Mouse (Mus musculus): ENCODE data around the gene Wnt2. TPM values are rescaled to one million over a fixed set of nuclear protein-coding genes. Genes with fewer than 3 reads are reported as not detected.

Wnt2 gene
- polyA plus RNA-seq, 1 experiment from 2014 or later = 2.1 TPM

GRCm38 (mm10) chr6:17947130-17947831 is 83.1 kb downstream of the Wnt2 start:
- no peak overlapping the region for H3K9ac ChIP-seq (replicated peaks)
- no peak for TF ChIP-seq EP300 (IDR thresholded peaks at IDR 0.05; ENCODE audit: low read depth)
- 26% methylated on average over 11 of the region's 11 CpGs for WGBS (ENCODE audit: insufficient replicate concordance)

GRCm38 (mm10) chr6:17946456-17946855 is 83.9 kb downstream of the Wnt2 start:
- H3K4me3 ChIP-seq (ENCODE audit: low read depth, low read length) = no peak overlapping the region
- 45% methylated on average over 5 of the region's 5 CpGs for WGBS (ENCODE audit: insufficient replicate concordance)
- TF ChIP-seq CTCF (IDR thresholded peaks at IDR 0.05; ENCODE audit: low read depth) = no peak
- no peak for TF ChIP-seq EP300 (IDR thresholded peaks at IDR 0.05; ENCODE audit: low read depth)
- no peaks in the 10 kb centered on the region for H3K4me1 ChIP-seq (ENCODE audit: insufficient read depth)
- no peak overlapping the region for H3K9ac ChIP-seq (replicated peaks)
- ATAC-seq (no peak), DNase-seq (no peak)
- no peak overlapping the region for H3K27ac ChIP-seq (ENCODE audit: low read depth)
- H3K36me3 ChIP-seq (replicated peaks; ENCODE audit: insufficient read depth, low read length) = no peaks in the 10 kb centered on the region
- H3K27me3 ChIP-seq (ENCODE audit: insufficient read depth, low read length) = no peaks in the 10 kb centered on the region
- no peak overlapping the region for H3K4me2 ChIP-seq (ENCODE audit: low read depth, low read length)
- H3K9me3 ChIP-seq (ENCODE audit: low read length) = no peaks in the 10 kb centered on the region

More at GRCm38 (mm10) chr6:17947130-17947831, 83.1 kb downstream of the Wnt2 start:
- no peaks in the 10 kb centered on the region for H3K4me1 ChIP-seq (ENCODE audit: insufficient read depth)
- H3K9me3 ChIP-seq (ENCODE audit: low read length) = no peaks in the 10 kb centered on the region
- no peak overlapping the region for H3K4me3 ChIP-seq (ENCODE audit: low read depth, low read length)
- no peak overlapping the region for H3K27ac ChIP-seq (ENCODE audit: low read depth)
- H3K27me3 ChIP-seq (ENCODE audit: insufficient read depth, low read length) = no peaks in the 10 kb centered on the region
- DNase-seq (no peak), ATAC-seq (no peak)
- H3K36me3 ChIP-seq (replicated peaks; ENCODE audit: insufficient read depth, low read length) = no peaks in the 10 kb centered on the region
- H3K4me2 ChIP-seq (ENCODE audit: low read depth, low read length) = no peak overlapping the region

- no peak overlapping the region for H3K4me3 ChIP-seq (ENCODE audit: low read depth, low read length)
- no peaks in the 10 kb centered on the region for H3K4me1 ChIP-seq (ENCODE audit: insufficient read depth)
- 70% methylated on average over 9 of the region's 9 CpGs for WGBS (ENCODE audit: insufficient replicate concordance)
- TF ChIP-seq CTCF (IDR thresholded peaks at IDR 0.05; ENCODE audit: low read depth) (no peak), EP300 (IDR thresholded peaks at IDR 0.05; ENCODE audit: low read depth) (no peak)
- H3K9me3 ChIP-seq (ENCODE audit: low read length) = no peaks in the 10 kb centered on the region
- H3K27ac ChIP-seq (ENCODE audit: low read depth) = no peak overlapping the region
- no peaks in the 10 kb centered on the region for H3K27me3 ChIP-seq (ENCODE audit: insufficient read depth, low read length)
- no peak for ATAC-seq
- no peak for DNase-seq
- no peak overlapping the region for H3K4me2 ChIP-seq (ENCODE audit: low read depth, low read length)
- no peaks in the 10 kb centered on the region for H3K36me3 ChIP-seq (replicated peaks; ENCODE audit: insufficient read depth, low read length)
- no peak overlapping the region for H3K9ac ChIP-seq (replicated peaks)
These were observed 86.3 kb downstream of the Wnt2 start for GRCm38 (mm10) chr6:17943877-17944617.

GRCm38 (mm10) chr6:17942344-17942743 is 88.0 kb downstream of the Wnt2 start:
- 0 out of 2 replicates have a peak, but pooled peaks cover 3% of the 10 kb centered on the region for H3K36me3 ChIP-seq (replicated peaks; ENCODE audit: insufficient read depth, low read length)
- no peaks in the 10 kb centered on the region for H3K4me1 ChIP-seq (ENCODE audit: insufficient read depth)
- no peaks in the 10 kb centered on the region for H3K9me3 ChIP-seq (ENCODE audit: low read length)
- no peak overlapping the region for H3K9ac ChIP-seq (replicated peaks)
- no peak overlapping the region for H3K4me3 ChIP-seq (ENCODE audit: low read depth, low read length)
- peak overlapping the region; percentile 11; the same call in 1 of the 2 replicates for H3K27ac ChIP-seq (ENCODE audit: low read depth)
- DNase-seq (peak; percentile 26), ATAC-seq (peak; percentile 51)
- TF ChIP-seq CTCF (IDR thresholded peaks at IDR 0.05; ENCODE audit: low read depth) (no peak), EP300 (IDR thresholded peaks at IDR 0.05; ENCODE audit: low read depth) (0 out of 2 replicates have a peak, but pooled peaks have one; percentile 23)
- H3K4me2 ChIP-seq (ENCODE audit: low read depth, low read length) = no peak overlapping the region
- no peaks in the 10 kb centered on the region for H3K27me3 ChIP-seq (ENCODE audit: insufficient read depth, low read length)
- 54% methylated on average over 7 of the region's 7 CpGs for WGBS (ENCODE audit: insufficient replicate concordance)

GRCm38 (mm10) chr6:17941916-17942315 is 88.5 kb downstream of the Wnt2 start:
- Histone ChIP-seq H3K27me3 (ENCODE audit: insufficient read depth, low read length) (no peaks in the 10 kb centered on the region), H3K4me3 (ENCODE audit: low read depth, low read length) (no peak overlapping the region), H3K4me1 (ENCODE audit: insufficient read depth) (no peaks in the 10 kb centered on the region), H3K9ac (replicated peaks) (no peak overlapping the region), H3K9me3 (ENCODE audit: low read length) (no peaks in the 10 kb centered on the region), H3K4me2 (ENCODE audit: low read depth, low read length) (no peak overlapping the region), H3K36me3 (replicated peaks; ENCODE audit: insufficient read depth, low read length) (0 out of 2 replicates have a peak, but pooled peaks cover 3% of the 10 kb centered on the region), H3K27ac (ENCODE audit: low read depth) (peak overlapping the region; percentile 11; the same call in 1 of the 2 replicates)
- WGBS (ENCODE audit: insufficient replicate concordance) = 69% methylated on average over 2 of the region's 2 CpGs
- TF ChIP-seq EP300 (IDR thresholded peaks at IDR 0.05; ENCODE audit: low read depth) (no peak), CTCF (IDR thresholded peaks at IDR 0.05; ENCODE audit: low read depth) (no peak)
- ATAC-seq (no peak), DNase-seq (no peak)

Other genes with a start within 250 kb of the Wnt2 start
- not detected in 2 replicates for gene Asz1, start 78.5 kb upstream of the Wnt2 start, polyA plus RNA-seq (2015; fragmentation: Nextera tagmentation; extraction: Ambion mirVana)
- 0.05 TPM in 2 replicates for gene Cftr, start 140.1 kb upstream of the Wnt2 start, polyA plus RNA-seq (2015; fragmentation: Nextera tagmentation; extraction: Ambion mirVana)